Mouse (Mus musculus): ENCODE measurements at regions not wholly inside any gene's neighbourhood (a gene's known extent, or its start where the extent isn't known, plus 50 kb on each side); places are given as distances from the start of the nearest gene placed in this dataset.

- peak; percentile 11 for DNase-seq (ENCODE audit: low spot score)
Measured at GRCm38 (mm10) chr16:60941767-60942166, 336.4 kb upstream of the Epha6 start.

All from layer of hippocampus, adult 9-10 months (tissue).